Mouse (Mus musculus) brain, embryonic 14.5 days (tissue): Measurements from ENCODE around the gene Hbp1.

Experiments
- CTCF ChIP-seq: fragments of 200-500 bp; IDR thresholded peaks from 2 replicates; pipeline ENCODE4 v1.5.1; 2012; ENCODE audit warnings: inconsistent platforms, mild to moderate bottlenecking, moderate library complexity, borderline replicate concordance; ENCODE audit not compliant: insufficient read depth, insufficient read length; ENCODE audit errors: extremely low read depth
- POLR2A ChIP-seq: fragments of 200-500 bp; IDR thresholded peaks from 2 replicates; pipeline ENCODE4 v1.6.1; 2012; ENCODE audit warnings: mild to moderate bottlenecking, inconsistent platforms, borderline replicate concordance; ENCODE audit not compliant: poor library complexity, insufficient read depth, insufficient read length, severe bottlenecking; ENCODE audit errors: extremely low read depth

DNA sequence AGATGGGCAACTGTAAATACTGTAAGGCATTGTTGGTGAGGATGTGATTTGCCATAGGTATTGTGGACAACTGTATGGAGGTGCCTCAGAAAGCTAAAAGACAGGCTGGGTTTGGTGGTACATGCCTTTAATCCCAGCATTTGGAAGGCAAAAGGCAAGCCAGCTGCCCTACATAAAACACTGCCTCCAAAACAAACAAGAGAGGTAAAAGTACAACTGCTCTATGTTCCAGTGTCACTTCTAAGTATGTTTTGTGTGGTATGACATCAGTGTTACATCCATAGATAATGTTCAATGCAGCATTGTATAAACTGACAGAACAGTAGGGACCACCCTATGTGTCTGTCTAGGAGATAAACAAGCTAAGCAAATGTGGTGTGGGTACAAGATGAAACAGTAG is 58.3 kb downstream of the Hbp1 start:
- TF ChIP-seq CTCF (no peak), POLR2A (no peak)
